Mouse (Mus musculus) liver, adult 2 months (tissue): ENCODE measurements around the gene Prkcb. TPM values are rescaled to one million over a fixed set of nuclear protein-coding genes. Genes with fewer than 3 reads are reported as not detected.

Experiments
- DNase-seq: peaks from one replicate; pipeline ENCODE4 v3.0.0-alpha.2; 2011; ENCODE audit warnings: low read depth, low spot score; ENCODE audit errors: extremely low read depth
- H3K27ac ChIP-seq: fragments of 200-500 bp; replicated peaks from 2 replicates; pipeline ENCODE4 v1.5.1; 2012; ENCODE audit warnings: low read depth, mild to moderate bottlenecking, control low read depth, inconsistent platforms, low read length; ENCODE audit not compliant: insufficient read depth
- H3K27me3 ChIP-seq: fragments of 200-500 bp; 2 replicates; pipeline ENCODE4 v1.6.1; 2012; ENCODE audit warnings: mild to moderate bottlenecking, moderate library complexity, low read length, inconsistent platforms; ENCODE audit not compliant: control insufficient read depth, insufficient read depth
- H3K36me3 ChIP-seq: fragments of 200-500 bp; 2 replicates; pipeline ENCODE4 v1.6.1; 2012; ENCODE audit warnings: low read length, inconsistent platforms; ENCODE audit not compliant: control insufficient read depth, insufficient read depth
- H3K4me1 ChIP-seq: fragments of 200-500 bp; 2 replicates; pipeline ENCODE4 v1.6.1; 2011; ENCODE audit warnings: low read length; ENCODE audit not compliant: control insufficient read depth, insufficient read depth
- H3K4me3 ChIP-seq: fragments of 200-500 bp; 2 replicates; pipeline ENCODE4 v1.5.1; 2011; ENCODE audit warnings: low read depth, mild to moderate bottlenecking, control low read depth, low read length, moderate library complexity; ENCODE audit not compliant: insufficient read depth
- H3K79me2 ChIP-seq: fragments of 200-500 bp; 2 replicates; pipeline ENCODE4 v1.6.1; 2012; ENCODE audit warnings: inconsistent platforms, mild to moderate bottlenecking, low read length, moderate library complexity; ENCODE audit not compliant: control insufficient read depth, insufficient read depth
- H3K9ac ChIP-seq: fragments of 200-500 bp; 2 replicates; pipeline ENCODE4 v1.6.1; 2012; ENCODE audit warnings: low read depth, mild to moderate bottlenecking, control low read depth, inconsistent platforms, low read length
- CTCF ChIP-seq: fragments of 200-500 bp; IDR thresholded peaks from 2 replicates; pipeline ENCODE4 v1.5.1; 2011; ENCODE audit warnings: low read depth, low read length, control low read depth
- POLR2A ChIP-seq: fragments of 200-500 bp; IDR thresholded peaks from 2 replicates; pipeline ENCODE4 v1.6.1; 2011; ENCODE audit warnings: low read length, control low read depth; ENCODE audit not compliant: insufficient read depth; ENCODE audit errors: extremely low read depth
- WGBS: fragments of 180-500 bp; shearing (Covaris S2); methylation state at CpG from one replicate; pipeline ENCODE4 v1.1.7; 2018; 5-methylcytosine and 5-hydroxymethylcytosine counted together
- polyA plus RNA-seq: library from polyadenylated mRNA; depleted of rRNA; stranded (reverse); fragments of >200 nt; gene quantifications from 2 replicates; pipeline ENCODE4 v1.2.3, GENCODE M21; 2012
- total RNA-seq: library from RNA; depleted of rRNA; stranded (reverse); fragments of >200 nt; gene quantifications from 2 replicates; pipeline ENCODE4 v1.2.3, GENCODE M21; 2014

Gene Prkcb
- total and polyA plus RNA-seq, 2 experiments, result 2.5 to 3.7 TPM

DNA sequence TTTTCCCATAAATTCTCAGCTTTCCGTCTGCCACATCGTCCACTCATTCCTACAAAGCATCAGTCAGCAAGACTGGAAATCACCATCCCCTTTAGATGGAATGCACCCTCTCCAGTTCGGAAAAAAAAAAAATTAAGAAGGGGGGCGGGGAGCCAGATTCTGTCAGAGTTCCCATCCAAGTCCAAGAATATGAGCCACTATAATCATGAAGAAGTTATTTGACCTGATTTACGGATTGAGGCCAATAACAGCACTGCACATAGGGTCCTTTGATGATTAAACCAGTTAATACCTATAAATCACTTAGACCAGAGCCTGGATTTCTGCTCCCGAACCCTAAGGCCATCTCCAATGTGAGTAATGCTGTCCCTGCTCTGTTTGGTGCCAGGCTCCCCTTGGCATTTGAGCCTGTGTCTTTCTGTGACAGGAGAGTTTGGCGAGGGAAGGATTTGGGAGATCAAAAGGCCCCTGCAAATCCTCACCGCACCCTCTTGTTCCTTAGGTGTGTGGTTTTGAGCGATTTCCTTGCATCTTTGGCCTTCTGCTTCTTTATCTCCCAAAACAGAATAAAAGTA is 308.1 kb downstream of the Prkcb start:
- Histone ChIP-seq H3K4me1 (no peaks in the 10 kb centered on the region), H3K4me3 (no peak overlapping the region), H3K9ac (no peak overlapping the region), H3K27ac (no peak overlapping the region), H3K27me3 (no peaks in the 10 kb centered on the region), H3K79me2 (no peaks in the 10 kb centered on the region), H3K36me3 (no peaks in the 10 kb centered on the region)
- WGBS, result 79% methylated on average over 9 of the region's 9 CpGs
- TF ChIP-seq POLR2A (no peak), CTCF (no peak)
- no peak for DNase-seq

DNA sequence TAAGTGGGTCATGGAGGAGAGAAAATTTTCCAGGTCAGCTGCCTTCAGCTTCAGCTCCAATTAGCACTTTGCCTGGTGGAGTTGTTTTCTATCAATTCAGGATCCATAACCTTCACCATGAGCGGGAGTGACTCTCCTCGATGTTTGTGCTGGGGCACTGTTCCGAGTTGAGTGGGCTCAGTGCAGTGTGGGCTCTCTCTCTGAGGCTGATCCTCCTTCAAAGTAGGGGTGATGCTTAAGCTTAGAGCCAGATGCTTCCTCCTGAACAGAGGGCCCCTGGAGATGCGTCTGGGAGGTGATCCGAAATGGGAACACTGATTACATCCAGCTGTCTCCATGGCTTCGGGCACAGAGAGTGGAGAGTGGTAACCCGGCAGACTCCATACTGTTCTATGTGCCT is 308.8 kb downstream of the Prkcb start:
- TF ChIP-seq CTCF, result no peak
- no peak for TF ChIP-seq POLR2A
- no peaks in the 10 kb centered on the region for H3K4me1 ChIP-seq
- no peak for DNase-seq
- H3K4me3 ChIP-seq, result no peak overlapping the region
- H3K27me3 ChIP-seq, result no peaks in the 10 kb centered on the region
- 92% methylated on average over 7 of the region's 7 CpGs for WGBS
- no peak overlapping the region for H3K27ac ChIP-seq
- no peak overlapping the region for H3K9ac ChIP-seq
- H3K36me3 ChIP-seq, result no peaks in the 10 kb centered on the region
- no peaks in the 10 kb centered on the region for H3K79me2 ChIP-seq

DNA sequence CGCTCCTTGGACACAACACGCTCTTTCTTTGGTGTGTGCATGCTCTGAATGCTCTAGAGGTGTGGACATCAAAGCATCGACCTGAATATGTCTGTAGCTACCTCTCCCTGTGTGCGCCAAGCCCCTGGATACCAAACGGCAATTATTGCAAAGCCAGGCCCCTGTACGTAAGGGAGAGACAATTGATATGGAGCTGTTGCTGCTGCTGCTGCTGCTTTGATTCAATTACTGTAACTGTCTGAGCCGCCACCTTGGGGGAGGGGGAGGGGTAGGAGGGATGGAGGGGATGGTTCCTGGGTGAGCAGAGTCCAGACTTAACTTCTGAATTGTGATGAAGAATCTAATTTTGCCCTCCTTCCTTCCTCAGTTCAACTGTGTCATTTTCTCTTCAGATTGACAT is 312.3 kb downstream of the Prkcb start:
- H3K27ac ChIP-seq, result no peak overlapping the region
- H3K4me3 ChIP-seq, result no peak overlapping the region
- 85% methylated on average over 7 of the region's 7 CpGs for WGBS
- H3K9ac ChIP-seq, result no peak overlapping the region
- no peaks in the 10 kb centered on the region for H3K79me2 ChIP-seq
- no peak for DNase-seq
- H3K27me3 ChIP-seq, result no peaks in the 10 kb centered on the region
- H3K36me3 ChIP-seq, result no peaks in the 10 kb centered on the region
- no peaks in the 10 kb centered on the region; the same call in 1 of the 2 replicates for H3K4me1 ChIP-seq
- TF ChIP-seq CTCF (no peak), POLR2A (no peak)

- Histone ChIP-seq H3K36me3 (no peaks in the 10 kb centered on the region), H3K27me3 (no peaks in the 10 kb centered on the region), H3K79me2 (no peaks in the 10 kb centered on the region), H3K4me3 (no peak overlapping the region), H3K9ac (no peak overlapping the region), H3K4me1 (peaks cover 4% of the 10 kb centered on the region; the same call in 1 of the 2 replicates), H3K27ac (no peak overlapping the region)
- WGBS, result 85% methylated on average over 5 of the region's 5 CpGs
- DNase-seq, result peak; percentile 27
- TF ChIP-seq CTCF (no peak), POLR2A (no peak)
Observed at GRCm38 (mm10) chr7:122605066-122605465, 316.5 kb downstream of the Prkcb start.

GRCm38 (mm10) chr7:122609420-122609819 is 320.9 kb downstream of the Prkcb start:
- 74% methylated on average over 4 of the region's 4 CpGs for WGBS

GRCm38 (mm10) chr7:122610161-122610560 is 321.6 kb downstream of the Prkcb start:
- Histone ChIP-seq H3K27ac (no peak overlapping the region), H3K36me3 (no peaks in the 10 kb centered on the region), H3K27me3 (no peaks in the 10 kb centered on the region), H3K4me1 (peaks cover 8% of the 10 kb centered on the region; the same call in 1 of the 2 replicates), H3K9ac (no peak overlapping the region), H3K79me2 (no peaks in the 10 kb centered on the region), H3K4me3 (no peak overlapping the region)
- TF ChIP-seq POLR2A (no peak), CTCF (no peak)
- DNase-seq, result peak; percentile 93
- 33% methylated on average over 7 of the region's 7 CpGs for WGBS

More at GRCm38 (mm10) chr7:122609420-122609819, 320.9 kb downstream of the Prkcb start:
- Histone ChIP-seq H3K9ac (no peak overlapping the region), H3K27ac (no peak overlapping the region), H3K4me1 (peaks cover 8% of the 10 kb centered on the region; the same call in 1 of the 2 replicates), H3K4me3 (no peak overlapping the region), H3K27me3 (no peaks in the 10 kb centered on the region), H3K36me3 (no peaks in the 10 kb centered on the region), H3K79me2 (no peaks in the 10 kb centered on the region)
- DNase-seq, result no peak
- TF ChIP-seq POLR2A (no peak), CTCF (no peak)
